Mouse (Mus musculus): Measurements from ENCODE around the gene Sohlh2. TPM values are rescaled to one million over a fixed set of nuclear protein-coding genes. Genes with fewer than 3 reads are reported as not detected.
"Not testable (repeated sequence)": the region's sequence is repeated elsewhere in the genome, so short reads cannot be mapped to it uniquely, and the experiment has no call there.

Sohlh2 gene
- polyA plus RNA-seq, 1 experiment from 2014 or later = not detected

DNA sequence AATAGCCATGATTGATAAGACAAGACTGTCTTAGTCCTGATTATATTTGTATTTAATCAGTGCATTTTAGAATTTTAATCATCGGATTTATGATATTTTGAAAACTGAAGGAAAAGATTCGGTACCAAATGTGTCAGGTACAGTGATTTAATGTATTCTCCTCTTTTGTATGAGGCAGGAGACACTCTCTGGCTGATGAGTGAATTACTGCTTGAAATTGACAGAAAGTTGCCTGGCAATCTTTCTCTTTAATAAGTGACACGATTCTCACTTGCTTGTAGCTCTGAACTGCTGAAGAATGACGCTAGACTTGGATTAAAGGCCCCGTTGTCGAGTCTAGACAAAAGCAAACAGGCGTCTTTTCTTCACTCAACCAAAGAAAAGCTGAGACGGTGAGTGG, 13.0 kb downstream of the Sohlh2 start:
- H3K27me3 ChIP-seq (replicated peaks; ENCODE audit: control insufficient read depth, insufficient read depth, low read length) = no peaks in the 10 kb centered on the region
- no peak for DNase-seq (ENCODE audit: low spot score)
- no peak for ATAC-seq (replicated peaks; ENCODE audit: low FRiP score)
- H3K9me3 ChIP-seq (ENCODE audit: control insufficient read depth, low read length) = no peaks in the 10 kb centered on the region
- 76% methylated on average over 8 of the region's 8 CpGs for WGBS
- H3K4me2 ChIP-seq = no peak overlapping the region
- no peaks in the 10 kb centered on the region for H3K36me3 ChIP-seq (ENCODE audit: control insufficient read depth, insufficient read depth, low read length)
- no peaks in the 10 kb centered on the region for H3K4me1 ChIP-seq (replicated peaks; ENCODE audit: control insufficient read depth, insufficient read depth, low read length)
- H3K9ac ChIP-seq (ENCODE audit: low read depth, low read length) = no peak overlapping the region
- H3K27ac ChIP-seq (ENCODE audit: low read depth, low read length) = no peak overlapping the region
- no peak overlapping the region for H3K4me3 ChIP-seq (ENCODE audit: low read depth, low read length)

DNA sequence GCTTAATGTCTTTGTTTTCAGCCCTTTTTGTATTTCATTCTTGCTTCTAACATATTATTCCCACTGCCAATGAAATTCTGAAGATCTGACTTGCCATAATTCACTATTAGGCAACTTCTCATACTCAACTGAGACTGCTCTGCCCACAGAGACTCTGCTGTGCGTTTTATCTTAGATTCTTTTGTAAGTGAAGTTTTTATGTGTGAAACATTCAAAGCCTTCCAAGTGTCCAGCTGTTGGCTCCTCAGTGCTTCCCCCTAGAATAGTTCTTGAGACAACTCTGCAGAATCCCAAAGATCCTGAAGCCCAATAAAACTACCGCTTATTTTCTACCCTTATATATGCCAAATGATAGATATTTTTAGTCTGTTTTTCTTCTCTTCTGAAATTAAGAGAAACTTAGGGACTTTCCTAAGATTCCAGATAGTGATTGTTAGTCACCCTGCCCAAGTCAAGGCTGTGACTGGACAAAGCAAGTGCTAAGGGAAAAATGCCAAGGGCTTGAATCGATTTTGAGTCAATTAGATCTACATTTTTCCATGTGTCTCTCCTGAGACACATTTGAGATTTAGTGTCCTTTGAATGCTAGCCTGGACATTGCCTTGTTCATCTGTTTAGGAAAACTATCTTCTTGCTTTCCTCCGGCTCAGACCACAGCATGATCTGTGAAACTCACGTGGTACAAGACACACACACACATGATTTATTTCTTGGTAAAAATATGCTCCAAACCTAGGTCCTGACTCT, 13.9 kb downstream of the Sohlh2 start:
- H3K27ac ChIP-seq (ENCODE audit: low read depth, low read length) = no peak overlapping the region

DNA sequence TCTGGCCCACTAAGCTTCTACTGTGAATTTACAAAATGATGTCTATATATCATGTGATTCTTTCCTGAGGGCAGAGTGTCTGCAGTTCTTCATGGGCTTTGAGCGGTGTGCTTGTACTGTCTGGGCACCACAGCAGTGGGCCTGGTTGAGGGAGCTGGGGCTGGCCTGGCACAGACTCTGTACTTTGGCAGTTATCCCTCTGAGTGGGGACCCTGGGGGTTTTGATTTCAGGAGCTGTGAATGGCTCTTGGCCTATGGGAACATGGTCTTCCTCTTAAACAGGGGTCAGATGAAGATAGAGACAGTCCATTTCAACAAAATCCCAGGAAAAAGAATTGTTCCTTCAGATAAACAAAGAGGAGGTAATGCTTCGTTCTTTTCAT, 14.5 kb downstream of the Sohlh2 start:
- 84% methylated on average over 2 of the region's 2 CpGs for WGBS
- ATAC-seq (replicated peaks; ENCODE audit: low FRiP score) (no peak), DNase-seq (ENCODE audit: low spot score) (no peak)
- H3K9ac ChIP-seq (ENCODE audit: low read depth, low read length) = no peak overlapping the region
- no peak overlapping the region for H3K4me3 ChIP-seq (ENCODE audit: low read depth, low read length)
- no peaks in the 10 kb centered on the region for H3K9me3 ChIP-seq (ENCODE audit: control insufficient read depth, low read length)
- no peak overlapping the region for H3K4me2 ChIP-seq
- no peaks in the 10 kb centered on the region for H3K27me3 ChIP-seq (replicated peaks; ENCODE audit: control insufficient read depth, insufficient read depth, low read length)
- no peaks in the 10 kb centered on the region for H3K4me1 ChIP-seq (replicated peaks; ENCODE audit: control insufficient read depth, insufficient read depth, low read length)
- H3K36me3 ChIP-seq (ENCODE audit: control insufficient read depth, insufficient read depth, low read length) = no peaks in the 10 kb centered on the region
- H3K27ac ChIP-seq (ENCODE audit: low read depth, low read length) = no peak overlapping the region

More for the DNA sequence above, 13.9 kb downstream of the Sohlh2 start:
- no peak overlapping the region for H3K4me3 ChIP-seq (ENCODE audit: low read depth, low read length)
- H3K4me2 ChIP-seq = no peak overlapping the region
- DNase-seq (ENCODE audit: low spot score) (no peak), ATAC-seq (replicated peaks; ENCODE audit: low FRiP score) (no peak)
- H3K4me1 ChIP-seq (replicated peaks; ENCODE audit: control insufficient read depth, insufficient read depth, low read length) = no peaks in the 10 kb centered on the region
- no peaks in the 10 kb centered on the region for H3K9me3 ChIP-seq (ENCODE audit: control insufficient read depth, low read length)
- no peak overlapping the region for H3K9ac ChIP-seq (ENCODE audit: low read depth, low read length)
- WGBS = 77% methylated on average over 5 of the region's 5 CpGs
- H3K27me3 ChIP-seq (replicated peaks; ENCODE audit: control insufficient read depth, insufficient read depth, low read length) = no peaks in the 10 kb centered on the region
- no peaks in the 10 kb centered on the region for H3K36me3 ChIP-seq (ENCODE audit: control insufficient read depth, insufficient read depth, low read length)

DNA sequence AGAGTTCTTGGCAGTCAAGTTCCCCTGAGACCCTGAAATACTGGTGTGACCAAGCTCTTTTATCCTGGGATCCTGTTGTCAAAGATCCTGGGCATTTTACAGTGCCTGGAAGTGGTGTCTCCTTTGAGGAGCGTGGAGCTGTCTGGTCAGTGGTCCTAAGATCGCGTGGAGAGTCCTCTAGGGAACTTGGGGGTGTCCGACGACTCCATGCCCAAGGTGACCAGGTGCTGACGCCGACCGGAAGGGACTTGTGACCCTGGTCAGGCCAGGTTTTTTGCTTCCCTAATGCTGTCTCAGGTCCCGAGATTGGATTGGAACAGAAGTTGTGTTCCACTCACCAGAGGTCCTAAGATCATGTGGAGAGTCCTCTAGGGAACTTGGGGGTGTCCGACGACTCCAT, 21.8 kb downstream of the Sohlh2 start:
- H3K27ac ChIP-seq (ENCODE audit: low read depth, low read length); ATAC-seq (replicated peaks; ENCODE audit: low FRiP score); H3K9ac ChIP-seq (ENCODE audit: low read depth, low read length); H3K4me3 ChIP-seq (ENCODE audit: low read depth, low read length); H3K27me3 ChIP-seq (replicated peaks; ENCODE audit: control insufficient read depth, insufficient read depth, low read length); H3K4me2 ChIP-seq; H3K9me3 ChIP-seq (ENCODE audit: control insufficient read depth, low read length); DNase-seq (ENCODE audit: low spot score); H3K36me3 ChIP-seq (ENCODE audit: control insufficient read depth, insufficient read depth, low read length); H3K4me1 ChIP-seq (replicated peaks; ENCODE audit: control insufficient read depth, insufficient read depth, low read length): not testable (repeated sequence)
- WGBS = 85% methylated on average over 11 of the region's 11 CpGs

DNA sequence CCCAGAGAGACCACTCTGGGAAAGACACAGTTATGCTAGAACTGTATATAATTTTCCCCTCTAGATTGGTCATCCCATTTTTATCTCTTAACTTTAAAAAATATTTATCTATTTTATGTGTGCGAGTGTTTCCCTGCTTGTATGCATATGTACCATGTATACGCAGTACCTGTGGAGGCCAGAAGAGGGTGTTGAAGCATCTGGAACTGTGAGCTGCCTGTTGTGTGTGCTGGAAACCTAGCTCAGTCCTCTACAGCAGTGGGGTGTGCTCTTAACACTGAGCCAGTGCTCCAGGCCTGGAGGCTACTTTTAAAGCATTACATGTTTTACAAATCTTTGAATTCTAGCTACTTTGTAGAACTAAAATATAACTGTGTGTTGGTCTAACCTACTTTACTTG, 24.6 kb downstream of the Sohlh2 start:
- ATAC-seq (replicated peaks; ENCODE audit: low FRiP score) = no peak
- WGBS = 88% methylated on average over 2 of the region's 2 CpGs
- H3K9ac ChIP-seq (ENCODE audit: low read depth, low read length) = no peak overlapping the region
- no peaks in the 10 kb centered on the region for H3K27me3 ChIP-seq (replicated peaks; ENCODE audit: control insufficient read depth, insufficient read depth, low read length)
- H3K27ac ChIP-seq (ENCODE audit: low read depth, low read length) = no peak overlapping the region
- H3K4me2 ChIP-seq = no peak overlapping the region
- no peaks in the 10 kb centered on the region for H3K9me3 ChIP-seq (ENCODE audit: control insufficient read depth, low read length)
- H3K36me3 ChIP-seq (ENCODE audit: control insufficient read depth, insufficient read depth, low read length) = no peaks in the 10 kb centered on the region
- H3K4me3 ChIP-seq (ENCODE audit: low read depth, low read length) = no peak overlapping the region
- DNase-seq (ENCODE audit: low spot score) = no peak
- H3K4me1 ChIP-seq (replicated peaks; ENCODE audit: control insufficient read depth, insufficient read depth, low read length) = no peaks in the 10 kb centered on the region

DNA sequence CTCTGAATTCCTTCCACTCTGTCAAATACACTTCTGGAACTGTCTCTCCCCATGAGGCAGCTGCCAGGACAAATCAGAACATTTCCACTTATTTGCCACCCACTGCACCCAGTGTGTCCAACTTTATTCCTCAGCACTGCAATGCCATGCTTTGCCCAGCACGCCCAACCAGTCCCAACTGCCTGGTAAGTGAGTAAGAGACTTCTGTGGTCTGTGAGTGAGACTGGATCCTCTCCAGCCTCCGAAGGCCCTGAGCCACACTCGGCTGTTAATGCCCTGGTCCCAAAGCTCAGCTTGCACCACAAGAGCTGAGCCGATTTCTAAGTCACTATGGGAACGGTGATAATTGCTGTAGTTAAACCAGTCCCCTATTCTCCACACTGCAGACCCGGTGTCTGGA, 25.8 kb downstream of the Sohlh2 start:
- H3K4me3 ChIP-seq (ENCODE audit: low read depth, low read length) = no peak overlapping the region
- H3K27ac ChIP-seq (ENCODE audit: low read depth, low read length) = no peak overlapping the region
- no peak overlapping the region for H3K9ac ChIP-seq (ENCODE audit: low read depth, low read length)
- ATAC-seq (replicated peaks; ENCODE audit: low FRiP score) = no peak
- H3K27me3 ChIP-seq (replicated peaks; ENCODE audit: control insufficient read depth, insufficient read depth, low read length) = no peaks in the 10 kb centered on the region
- DNase-seq (ENCODE audit: low spot score) = no peak
- H3K9me3 ChIP-seq (ENCODE audit: control insufficient read depth, low read length) = no peaks in the 10 kb centered on the region
- 70% methylated on average over 6 of the region's 6 CpGs for WGBS
- no peak overlapping the region for H3K4me2 ChIP-seq
- no peaks in the 10 kb centered on the region for H3K36me3 ChIP-seq (ENCODE audit: control insufficient read depth, insufficient read depth, low read length)
- no peaks in the 10 kb centered on the region for H3K4me1 ChIP-seq (replicated peaks; ENCODE audit: control insufficient read depth, insufficient read depth, low read length)

DNA sequence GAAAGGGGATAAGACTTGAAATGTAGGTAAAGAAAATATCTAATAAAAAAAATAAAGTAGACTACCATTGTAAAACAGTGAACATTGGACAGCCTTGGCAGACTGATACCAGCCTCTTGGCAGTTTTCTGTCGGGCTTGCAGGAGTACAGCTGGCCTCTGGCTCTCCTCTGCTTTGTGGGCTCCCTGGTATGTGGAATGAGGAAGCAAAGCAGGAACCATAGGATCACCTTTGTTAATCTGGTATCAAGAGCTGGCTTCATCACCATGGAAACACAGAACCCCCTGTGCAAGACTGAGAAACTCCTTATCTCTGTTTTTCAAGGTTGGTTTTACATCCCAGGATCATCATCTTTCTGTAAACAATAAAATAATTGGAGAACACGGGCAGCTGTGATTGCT, 30.4 kb downstream of the Sohlh2 start:
- 30% methylated on average over 2 of the region's 2 CpGs for WGBS
- H3K36me3 ChIP-seq (ENCODE audit: control insufficient read depth, insufficient read depth, low read length) = no peaks in the 10 kb centered on the region
- H3K4me3 ChIP-seq (ENCODE audit: low read depth, low read length) = no peak overlapping the region
- H3K27me3 ChIP-seq (replicated peaks; ENCODE audit: control insufficient read depth, insufficient read depth, low read length) = no peaks in the 10 kb centered on the region
- no peak for ATAC-seq (replicated peaks; ENCODE audit: low FRiP score)
- no peak overlapping the region for H3K9ac ChIP-seq (ENCODE audit: low read depth, low read length)
- no peak overlapping the region for H3K27ac ChIP-seq (ENCODE audit: low read depth, low read length)
- H3K4me2 ChIP-seq = no peak overlapping the region
- no peak for DNase-seq (ENCODE audit: low spot score)
- no peaks in the 10 kb centered on the region for H3K9me3 ChIP-seq (ENCODE audit: control insufficient read depth, low read length)
- no peaks in the 10 kb centered on the region for H3K4me1 ChIP-seq (replicated peaks; ENCODE audit: control insufficient read depth, insufficient read depth, low read length)

DNA sequence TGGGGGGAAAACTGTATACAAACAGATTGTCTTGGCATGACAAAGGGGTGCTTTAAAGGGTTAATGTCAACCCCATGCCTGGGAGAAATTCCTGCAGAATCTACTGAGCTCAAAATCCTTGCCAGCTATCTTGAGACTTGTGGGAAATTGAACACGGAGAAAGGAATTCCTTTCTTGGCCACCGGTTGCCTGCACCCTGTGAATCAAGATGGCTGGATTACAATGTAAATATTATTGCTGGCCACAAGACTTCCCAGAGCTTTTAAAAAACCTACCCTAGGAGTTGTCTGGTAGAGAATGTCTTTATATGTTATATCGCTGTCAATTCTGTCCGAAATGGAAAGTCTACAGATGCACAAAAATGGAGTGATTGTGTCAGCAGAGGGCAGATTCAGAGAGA, 32.0 kb downstream of the Sohlh2 start:
- no peak for DNase-seq (ENCODE audit: low spot score)
- 63% methylated on average over 4 of the region's 4 CpGs for WGBS
- no peak overlapping the region for H3K4me2 ChIP-seq
- no peak overlapping the region for H3K4me3 ChIP-seq (ENCODE audit: low read depth, low read length)
- no peaks in the 10 kb centered on the region for H3K4me1 ChIP-seq (replicated peaks; ENCODE audit: control insufficient read depth, insufficient read depth, low read length)
- H3K36me3 ChIP-seq (ENCODE audit: control insufficient read depth, insufficient read depth, low read length) = no peaks in the 10 kb centered on the region
- no peaks in the 10 kb centered on the region for H3K9me3 ChIP-seq (ENCODE audit: control insufficient read depth, low read length)
- no peak for ATAC-seq (replicated peaks; ENCODE audit: low FRiP score)
- H3K27ac ChIP-seq (ENCODE audit: low read depth, low read length) = no peak overlapping the region
- no peak overlapping the region for H3K9ac ChIP-seq (ENCODE audit: low read depth, low read length)
- H3K27me3 ChIP-seq (replicated peaks; ENCODE audit: control insufficient read depth, insufficient read depth, low read length) = no peaks in the 10 kb centered on the region

DNA sequence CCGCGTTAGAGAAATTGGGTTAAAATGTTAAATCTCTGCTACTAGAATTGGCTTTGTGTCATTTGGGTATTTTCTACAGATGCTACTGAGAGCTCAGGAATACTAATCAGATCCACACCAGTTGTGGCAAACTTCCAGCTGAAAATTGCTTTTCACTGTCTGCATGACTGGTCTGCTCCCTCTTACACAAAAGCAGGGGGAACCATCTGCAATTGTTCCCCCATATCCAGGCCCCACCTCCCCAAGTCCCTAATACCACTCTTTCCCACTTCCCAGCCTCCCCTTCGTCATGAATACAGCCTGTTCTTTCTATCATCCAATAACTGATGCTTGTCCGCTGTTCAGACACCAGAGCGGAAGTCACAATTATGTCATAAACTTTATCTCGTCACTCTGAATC, 32.6 kb downstream of the Sohlh2 start:
- ATAC-seq (replicated peaks; ENCODE audit: low FRiP score) (no peak), DNase-seq (ENCODE audit: low spot score) (no peak)
- Histone ChIP-seq H3K9me3 (ENCODE audit: control insufficient read depth, low read length) (no peaks in the 10 kb centered on the region), H3K4me3 (ENCODE audit: low read depth, low read length) (no peak overlapping the region), H3K4me2 (no peak overlapping the region), H3K36me3 (ENCODE audit: control insufficient read depth, insufficient read depth, low read length) (no peaks in the 10 kb centered on the region), H3K4me1 (replicated peaks; ENCODE audit: control insufficient read depth, insufficient read depth, low read length) (no peaks in the 10 kb centered on the region), H3K27ac (ENCODE audit: low read depth, low read length) (no peak overlapping the region), H3K27me3 (replicated peaks; ENCODE audit: control insufficient read depth, insufficient read depth, low read length) (no peaks in the 10 kb centered on the region), H3K9ac (ENCODE audit: low read depth, low read length) (no peak overlapping the region)
- WGBS = 81% methylated on average over 6 of the region's 6 CpGs
